Mouse (Mus musculus): Measurements from ENCODE around the gene 1700010B08Rik.

DNA sequence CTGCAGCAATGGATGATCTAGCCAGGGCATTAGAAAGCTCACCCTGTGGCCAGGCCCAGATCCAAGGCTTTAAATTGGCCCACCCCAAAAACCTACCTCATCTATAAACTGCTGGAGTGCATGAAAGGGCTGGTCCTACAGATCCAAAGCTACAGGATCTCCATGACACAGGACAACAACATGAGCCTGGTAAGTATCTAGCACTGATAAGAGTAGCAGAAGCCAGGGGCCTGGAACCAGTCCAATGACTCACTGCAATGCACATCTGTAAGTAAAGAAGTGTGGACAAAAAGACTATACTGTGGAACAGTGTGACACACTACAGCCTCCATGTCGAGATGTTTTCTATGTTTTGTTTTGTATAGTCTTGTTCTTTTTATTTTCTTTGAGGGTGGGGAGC, 45.7 kb upstream of the 1700010B08Rik start:
- TF ChIP-seq CTCF (IDR thresholded peaks at IDR 0.05; ENCODE audit: low read depth) = no peak
- TF ChIP-seq EP300 (IDR thresholded peaks at IDR 0.05; ENCODE audit: low read depth) = no peak

All from liver, embryonic 14.5 days (tissue).